Mouse (Mus musculus) kidney, postnatal 0 days (tissue): ENCODE measurements around the gene H6pd. TPM values are rescaled to one million over a fixed set of nuclear protein-coding genes. Genes with fewer than 3 reads are reported as not detected.

ENCODE experiments used
- ATAC-seq: fragments of 200-750 bp; cut with Nextera tagmentation; replicated peaks from 2 replicates; pipeline ENCODE4 v1.8.0; 2017; ENCODE audit warnings: low read depth, moderate number of reproducible peaks, moderate TSS enrichment, moderate library complexity; ENCODE audit not compliant: low FRiP score
- DNase-seq: peaks from one replicate; pipeline ENCODE4 v3.0.0-alpha.2; 2016; ENCODE audit warnings: low spot score
- H3K27ac ChIP-seq: fragments of 300-500 bp; sonication (generic); 2 replicates; pipeline ENCODE4 v1.5.1; 2014; ENCODE audit warnings: mild to moderate bottlenecking
- H3K27me3 ChIP-seq: fragments of 300-500 bp; sonication (generic); 2 replicates; pipeline ENCODE4 v1.6.1; 2014; ENCODE audit warnings: low read length, mixed read lengths; ENCODE audit not compliant: insufficient read depth
- H3K36me3 ChIP-seq: fragments of 300-500 bp; sonication (generic); 2 replicates; pipeline ENCODE4 v1.6.1; 2014; ENCODE audit warnings: low read length, mixed read lengths; ENCODE audit not compliant: insufficient read depth
- H3K4me1 ChIP-seq: fragments of 300-500 bp; sonication (generic); replicated peaks from 2 replicates; pipeline ENCODE4 v1.6.1; 2014; ENCODE audit warnings: antibody characterized with exemption, low read length, mixed read lengths; ENCODE audit not compliant: insufficient read depth
- H3K4me2 ChIP-seq: fragments of 300-500 bp; sonication (generic); 2 replicates; pipeline ENCODE4 v1.6.1; 2014; ENCODE audit warnings: mild to moderate bottlenecking, low read length, moderate library complexity, mixed read lengths
- H3K4me3 ChIP-seq: fragments of 300-500 bp; sonication (generic); replicated peaks from 2 replicates; pipeline ENCODE4 v1.5.1; 2014; ENCODE audit warnings: low read depth, low read length
- H3K9ac ChIP-seq: fragments of 300-500 bp; sonication (generic); 2 replicates; pipeline ENCODE4 v1.6.1; 2014; ENCODE audit warnings: low read depth, low read length
- H3K9me3 ChIP-seq: fragments of 300-500 bp; sonication (generic); replicated peaks from 2 replicates; pipeline ENCODE4 v1.6.1; 2016; ENCODE audit warnings: low read length, inconsistent platforms, mixed read lengths
- CTCF ChIP-seq: IDR thresholded peaks from 2 replicates; pipeline ENCODE4 v1.5.1; 2016; ENCODE audit warnings: antibody characterized with exemption, low read depth, mild to moderate bottlenecking, moderate library complexity
- WGBS: fragments of 180-500 bp; shearing (Covaris S2); extraction: QIAGEN DNeasy Blood & Tissue Kit; methylation state at CpG from one replicate; pipeline ENCODE4 v1.1.7; 2014; 5-methylcytosine and 5-hydroxymethylcytosine counted together
- polyA plus RNA-seq: library from polyadenylated mRNA; unstranded; fragments of >200 nt; fragmentation: Nextera tagmentation; extraction: Ambion mirVana; gene quantifications from 2 replicates; pipeline ENCODE4 v1.2.1, GENCODE M21; 2015

The H6pd gene
- polyA plus RNA-seq: 27.2 and 27.8 TPM in 2 replicates

- peak within 1 kb of the TSS; percentile 73 for H3K4me3 ChIP-seq
- peaks cover 14% of the 10 kb centered on the region for H3K4me1 ChIP-seq
- ATAC-seq (peak; percentile 87), DNase-seq (peak; percentile 95)
- peak within 1 kb of the TSS; percentile 99 for H3K27ac ChIP-seq
- H3K4me2 ChIP-seq: peak within 1 kb of the TSS; percentile 89
- peak within 1 kb of the TSS; percentile 88 for H3K9ac ChIP-seq
- no peaks in the 10 kb centered on the region for H3K9me3 ChIP-seq
- 4% methylated on average over 51 of the region's 52 CpGs for whole genome bisulfite sequencing
- H3K36me3 ChIP-seq: no peaks in the 10 kb centered on the region
- TF ChIP-seq CTCF: no peak; the same call in 1 of the 2 replicates
- H3K27me3 ChIP-seq: no peaks in the 10 kb centered on the region
Measured at GRCm38 (mm10) chr4:150008853-150009586, at the start of gene H6pd. Gene H6pd (minus strand): TSS chr4:150009023.

GRCm38 (mm10) chr4:150057722-150058121 is 48.9 kb upstream of the H6pd start:
- H3K27ac ChIP-seq: no peak overlapping the region
- no peaks in the 10 kb centered on the region for H3K36me3 ChIP-seq
- 84% methylated on average over 12 of the region's 12 CpGs for WGBS

GRCm38 (mm10) chr4:150056171-150056570 is 47.3 kb upstream of the H6pd start:
- H3K4me1 ChIP-seq: peaks cover 11% of the 10 kb centered on the region; the same call in 1 of the 2 replicates
- DNase-seq (no peak), ATAC-seq (no peak)
- no peak overlapping the region for H3K4me2 ChIP-seq
- H3K36me3 ChIP-seq: no peaks in the 10 kb centered on the region
- WGBS: 82% methylated on average over 7 of the region's 7 CpGs
- no peak overlapping the region for H3K27ac ChIP-seq
- no peak overlapping the region for H3K4me3 ChIP-seq
- H3K27me3 ChIP-seq: no peaks in the 10 kb centered on the region
- no peak for TF ChIP-seq CTCF
- H3K9ac ChIP-seq: no peak overlapping the region
- no peaks in the 10 kb centered on the region for H3K9me3 ChIP-seq

More at GRCm38 (mm10) chr4:150057722-150058121, 48.9 kb upstream of the H6pd start:
- Histone ChIP-seq H3K4me3 (no peak overlapping the region), H3K9me3 (no peaks in the 10 kb centered on the region), H3K27me3 (no peaks in the 10 kb centered on the region), H3K4me1 (peaks cover 12% of the 10 kb centered on the region; the same call in 1 of the 2 replicates), H3K4me2 (no peak overlapping the region), H3K9ac (no peak overlapping the region)
- DNase-seq (no peak), ATAC-seq (no peak)
- no peak for TF ChIP-seq CTCF

GRCm38 (mm10) chr4:150052380-150052779 is 43.6 kb upstream of the H6pd start:
- Histone ChIP-seq H3K4me3 (no peak overlapping the region), H3K9me3 (no peaks in the 10 kb centered on the region), H3K4me2 (no peak overlapping the region), H3K4me1 (peaks cover 14% of the 10 kb centered on the region), H3K27me3 (no peaks in the 10 kb centered on the region), H3K9ac (no peak overlapping the region), H3K36me3 (no peaks in the 10 kb centered on the region), H3K27ac (no peak overlapping the region)
- ATAC-seq (no peak), DNase-seq (no peak)
- no peak for TF ChIP-seq CTCF
- WGBS: 94% methylated on average over 3 of the region's 3 CpGs

- no peak for TF ChIP-seq CTCF
- H3K9ac ChIP-seq: no peak overlapping the region
- no peaks in the 10 kb centered on the region for H3K36me3 ChIP-seq
- 68% methylated on average over 8 of the region's 8 CpGs for WGBS
- H3K4me2 ChIP-seq: no peak overlapping the region
- peaks cover 14% of the 10 kb centered on the region for H3K4me1 ChIP-seq
- H3K9me3 ChIP-seq: no peaks in the 10 kb centered on the region
- H3K27ac ChIP-seq: no peak overlapping the region
- no peaks in the 10 kb centered on the region for H3K27me3 ChIP-seq
- ATAC-seq: no peak
- H3K4me3 ChIP-seq: no peak overlapping the region
- DNase-seq: no peak
Measured at GRCm38 (mm10) chr4:150051514-150051913, 42.7 kb upstream of the H6pd start.

- Histone ChIP-seq H3K27ac (no peak overlapping the region), H3K9me3 (no peaks in the 10 kb centered on the region), H3K27me3 (no peaks in the 10 kb centered on the region), H3K4me3 (no peak overlapping the region; the same call in 1 of the 2 replicates), H3K4me1 (peaks cover 14% of the 10 kb centered on the region), H3K9ac (no peak overlapping the region), H3K36me3 (no peaks in the 10 kb centered on the region), H3K4me2 (peak overlapping the region; percentile 96)
- no peak for TF ChIP-seq CTCF
- WGBS: 32% methylated on average over 9 of the region's 13 CpGs
- no peak for DNase-seq
- ATAC-seq: no peak
Measured at GRCm38 (mm10) chr4:150049564-150050226, 40.9 kb upstream of the H6pd start.
